Mouse (Mus musculus): ENCODE measurements around the gene Trim16.

GRCm38 (mm10) chr11:62875696-62876095 is 55.7 kb downstream of the Trim16 start:
- no peak for TF ChIP-seq CTCF (IDR thresholded peaks at IDR 0.05)
- no peak for TF ChIP-seq POLR2A (IDR thresholded peaks at IDR 0.05; ENCODE audit: insufficient read depth, low read depth, low read length)

Data from heart, adult 2 months (tissue).